Mouse (Mus musculus): ENCODE data around the gene Olfr1378. TPM values are rescaled to one million over a fixed set of nuclear protein-coding genes. Genes with fewer than 3 reads are reported as not detected.

The Olfr1378 gene
- not detected in 2 replicates for polyA plus RNA-seq (2015; fragmentation: Nextera tagmentation; extraction: Ambion mirVana)

DNA sequence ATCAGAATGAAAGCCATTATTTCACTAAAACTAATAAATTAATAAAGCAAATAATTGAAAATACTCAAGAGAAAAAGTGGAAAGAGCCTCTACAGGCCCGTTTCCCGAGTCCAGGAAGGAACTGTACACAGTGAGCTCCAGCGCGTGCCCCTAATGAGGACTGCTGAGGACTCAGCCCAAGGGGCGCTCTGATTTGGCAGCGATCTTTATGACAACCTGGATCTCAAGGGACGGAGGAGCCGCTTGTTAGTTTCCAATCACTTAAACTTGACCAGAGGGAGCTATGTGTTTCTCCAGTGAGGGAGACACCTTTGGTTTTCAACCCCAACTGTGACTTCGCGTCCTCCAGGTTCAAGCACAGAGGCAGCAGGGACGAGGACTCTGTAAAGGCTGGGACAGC lies at the start of gene Olfr1378:
Gene Olfr1378, plus strand, starts transcription at position 301 of the 400 bp plus-strand sequence.
- Histone ChIP-seq H3K9me3 (replicated peaks) (no peaks in the 10 kb centered on the region), H3K27ac (no peak within 1 kb of the TSS), H3K4me1 (no peaks in the 10 kb centered on the region), H3K27me3 (no peaks in the 10 kb centered on the region), H3K4me3 (replicated peaks) (no peak within 1 kb of the TSS), H3K9ac (no peak within 1 kb of the TSS), H3K36me3 (no peaks in the 10 kb centered on the region), H3K4me2 (no peak within 1 kb of the TSS)
- no peak for ATAC-seq (replicated peaks; ENCODE audit: low FRiP score)
- 89% methylated on average over 11 of the region's 11 CpGs for WGBS

DNA sequence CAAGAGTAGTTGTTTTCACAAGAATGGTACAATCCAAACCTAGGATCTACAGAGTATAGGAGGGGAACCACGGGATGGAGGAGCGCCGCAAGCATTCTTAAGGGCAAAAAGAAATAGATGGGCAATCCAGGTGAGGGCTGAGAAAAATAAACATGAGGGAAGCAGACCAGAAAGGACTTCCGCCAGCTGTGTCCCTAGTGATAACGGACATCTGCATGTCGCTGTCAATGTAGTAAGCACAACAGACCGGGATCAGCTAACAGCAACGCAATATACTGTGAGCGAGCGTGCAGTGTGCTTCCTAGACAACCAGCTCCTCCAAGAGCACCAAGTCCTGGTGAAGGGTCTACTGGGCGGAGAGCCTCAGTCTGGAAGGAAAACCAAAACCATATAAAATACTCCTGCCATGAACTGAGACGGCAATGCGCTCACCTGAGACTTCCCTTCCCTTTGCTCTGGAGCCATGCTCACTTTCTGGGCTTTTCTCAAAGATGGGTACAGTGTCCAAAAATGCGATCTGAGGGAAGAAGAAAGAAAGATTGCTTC lies 35.8 kb upstream of the Olfr1378 start:
- Histone ChIP-seq H3K4me1 (peaks cover 6% of the 10 kb centered on the region), H3K9ac (peak overlapping the region; percentile 76), H3K4me2 (peak overlapping the region; percentile 96), H3K27me3 (no peaks in the 10 kb centered on the region), H3K36me3 (no peaks in the 10 kb centered on the region), H3K9me3 (replicated peaks) (no peaks in the 10 kb centered on the region), H3K4me3 (replicated peaks) (peak overlapping the region; percentile 78), H3K27ac (no peak overlapping the region)
- no peak for ATAC-seq (replicated peaks; ENCODE audit: low FRiP score)
- WGBS = 16% methylated on average over 14 of the region's 14 CpGs

DNA sequence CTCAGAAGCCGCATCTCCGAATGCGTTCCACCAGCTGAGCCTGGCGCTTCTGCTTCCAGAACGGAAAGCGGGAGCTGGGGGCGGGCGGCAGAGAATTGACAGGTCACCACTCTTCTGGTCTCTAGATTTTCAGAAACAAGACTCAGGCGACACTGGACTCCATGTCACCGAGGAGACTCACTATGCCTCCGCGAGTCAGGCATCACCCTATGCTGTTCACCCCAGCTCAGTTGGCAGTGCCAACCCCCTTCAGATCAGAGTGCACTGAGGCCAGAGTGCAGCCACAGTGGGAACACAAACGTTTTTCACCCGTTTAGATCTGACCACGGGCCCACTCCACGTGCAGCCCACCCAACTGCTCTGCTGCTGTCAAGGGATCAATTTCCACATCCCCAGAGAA lies 35.3 kb upstream of the Olfr1378 start:
- 1% methylated on average over 16 of the region's 16 CpGs for WGBS
- peak; percentile 73 for ATAC-seq (replicated peaks; ENCODE audit: low FRiP score)
- peak overlapping the region; percentile 96 for H3K4me2 ChIP-seq
- H3K9ac ChIP-seq = peak overlapping the region; percentile 76
- H3K27ac ChIP-seq = peak overlapping the region; percentile 71
- no peaks in the 10 kb centered on the region for H3K27me3 ChIP-seq
- H3K4me3 ChIP-seq (replicated peaks) = peak overlapping the region; percentile 78
- H3K36me3 ChIP-seq = no peaks in the 10 kb centered on the region
- H3K4me1 ChIP-seq = peaks cover 6% of the 10 kb centered on the region
- H3K9me3 ChIP-seq (replicated peaks) = no peaks in the 10 kb centered on the region

DNA sequence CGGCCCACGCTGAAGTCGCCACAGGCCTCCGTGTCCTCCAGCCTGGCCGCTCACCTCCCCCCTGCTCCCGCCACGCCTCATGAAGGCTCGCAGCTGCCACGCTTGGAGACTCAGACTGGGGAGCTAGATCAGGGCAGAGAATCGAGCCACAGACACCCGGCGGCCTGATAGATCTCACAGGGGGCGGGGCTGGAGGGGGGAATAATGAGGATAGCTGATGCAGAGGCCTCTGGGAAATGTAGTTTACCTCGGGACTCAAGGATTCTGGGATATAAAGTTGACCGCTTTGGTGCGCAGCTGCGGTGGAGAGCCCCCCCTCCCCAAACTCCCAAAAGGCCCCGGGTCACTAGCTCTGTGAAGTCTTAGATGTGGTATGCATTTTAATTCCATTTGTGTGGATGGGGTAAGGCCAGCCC lies 34.9 kb upstream of the Olfr1378 start, which contains the start of gene Zfp354b:
Gene Zfp354b, minus strand, starts transcription at position 183 of the 416 bp plus-strand sequence.
- 0% methylated on average over 18 of the region's 18 CpGs for WGBS

DNA sequence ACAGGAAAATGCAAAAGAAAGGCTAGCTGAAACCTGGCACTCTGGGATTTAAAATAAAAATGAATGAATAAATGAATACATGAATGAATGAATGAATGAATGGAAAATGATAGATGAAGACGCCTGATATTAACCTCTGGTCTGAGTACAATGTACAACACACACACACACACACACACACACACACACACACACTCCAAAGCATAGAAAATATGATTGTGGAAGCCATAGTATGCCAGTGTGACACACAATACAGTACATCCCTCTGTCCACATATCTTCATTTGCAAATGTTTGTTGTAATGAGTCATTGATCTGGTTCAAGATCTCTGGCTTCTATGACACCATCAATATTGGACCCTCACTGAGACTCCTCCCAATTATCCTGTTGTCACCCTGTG lies 34.3 kb upstream of the Olfr1378 start:
- ATAC-seq (replicated peaks; ENCODE audit: low FRiP score) = 0 out of 2 replicates have a peak, but pooled peaks have one; percentile 37
- H3K4me2 ChIP-seq = peak overlapping the region; percentile 96

More for the DNA sequence above, 34.9 kb upstream of the Olfr1378 start, which contains the start of gene Zfp354b:
- no peaks in the 10 kb centered on the region for H3K27me3 ChIP-seq
- peak within 1 kb of the TSS; percentile 71 for H3K27ac ChIP-seq
- peak within 1 kb of the TSS; percentile 96 for H3K4me2 ChIP-seq
- peaks cover 6% of the 10 kb centered on the region for H3K4me1 ChIP-seq
- no peaks in the 10 kb centered on the region for H3K36me3 ChIP-seq
- peak within 1 kb of the TSS; percentile 76 for H3K9ac ChIP-seq
- H3K4me3 ChIP-seq (replicated peaks) = peak within 1 kb of the TSS; percentile 78
- no peaks in the 10 kb centered on the region for H3K9me3 ChIP-seq (replicated peaks)
- ATAC-seq (replicated peaks; ENCODE audit: low FRiP score) = peak; percentile 94

DNA sequence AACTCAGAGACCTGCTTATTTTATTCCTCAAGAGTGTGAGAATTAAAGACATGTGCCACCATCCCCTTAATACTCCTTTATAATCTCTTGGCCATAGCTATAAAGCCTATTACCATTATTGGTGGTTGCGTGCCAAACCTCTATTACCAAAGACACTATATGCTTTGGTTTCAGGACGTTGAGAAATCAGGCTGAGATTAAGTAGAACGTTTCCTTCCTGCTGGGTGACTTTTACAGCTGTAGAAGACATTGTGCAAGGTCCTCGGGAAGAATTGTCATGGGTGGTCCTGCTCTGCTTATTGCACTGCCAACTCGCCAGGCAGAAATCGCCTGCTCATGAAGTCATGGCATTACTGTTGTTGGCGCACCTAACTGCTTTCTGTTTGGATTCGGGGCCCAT lies 27.9 kb upstream of the Olfr1378 start:
- H3K9ac ChIP-seq = no peak overlapping the region
- H3K36me3 ChIP-seq = no peaks in the 10 kb centered on the region
- no peak overlapping the region for H3K4me2 ChIP-seq
- no peak overlapping the region for H3K4me3 ChIP-seq (replicated peaks)
- no peaks in the 10 kb centered on the region for H3K9me3 ChIP-seq (replicated peaks)
- no peaks in the 10 kb centered on the region for H3K4me1 ChIP-seq
- H3K27me3 ChIP-seq = no peaks in the 10 kb centered on the region
- no peak for ATAC-seq (replicated peaks; ENCODE audit: low FRiP score)
- 81% methylated on average over 8 of the region's 8 CpGs for WGBS
- no peak overlapping the region for H3K27ac ChIP-seq

More for the DNA sequence above, 34.3 kb upstream of the Olfr1378 start:
- Histone ChIP-seq H3K36me3 (no peaks in the 10 kb centered on the region), H3K4me1 (peaks cover 6% of the 10 kb centered on the region), H3K4me3 (replicated peaks) (peak overlapping the region; percentile 78; the same call in 1 of the 2 replicates), H3K9me3 (replicated peaks) (no peaks in the 10 kb centered on the region), H3K27me3 (no peaks in the 10 kb centered on the region), H3K27ac (peak overlapping the region; percentile 37; the same call in 1 of the 2 replicates), H3K9ac (no peak overlapping the region)
- 90% methylated on average over 1 of the region's 1 CpGs for WGBS

DNA sequence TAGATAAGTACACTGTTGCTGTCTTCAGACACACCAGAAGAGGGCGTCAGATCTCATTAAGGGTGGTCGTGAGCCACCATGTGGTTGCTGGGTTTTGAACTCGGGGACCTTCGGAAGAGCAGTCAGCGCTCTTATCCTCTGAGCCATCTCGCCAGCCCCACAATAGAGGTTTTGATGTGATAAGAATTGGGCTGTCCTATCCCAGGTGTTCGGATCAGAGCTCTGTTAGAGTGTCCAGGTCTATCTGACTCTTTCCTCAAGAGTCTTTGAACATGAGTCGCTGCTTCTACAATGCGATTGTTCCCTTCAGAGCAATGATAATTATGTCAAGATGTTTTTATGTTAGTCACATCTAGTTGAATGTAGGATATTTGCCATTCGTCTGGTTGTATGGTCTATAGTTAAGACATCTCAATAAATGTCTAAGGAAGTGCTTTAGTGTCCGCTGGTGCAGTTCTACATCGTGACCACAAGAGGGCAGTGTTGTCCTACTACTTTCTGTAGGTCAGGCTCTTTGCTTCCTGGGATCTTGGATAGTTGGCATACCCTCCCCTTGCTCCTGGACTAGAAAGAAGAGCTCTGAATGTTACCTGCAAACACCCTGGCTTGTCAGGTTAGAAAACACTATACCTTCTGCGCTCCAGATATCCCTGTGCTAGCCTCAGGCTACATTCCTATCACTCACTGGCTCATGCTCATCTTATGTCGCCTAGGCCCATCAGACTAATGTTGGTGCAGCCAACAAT lies 26.5 kb upstream of the Olfr1378 start:
- ATAC-seq (replicated peaks; ENCODE audit: low FRiP score) = peak; percentile 67
- no peaks in the 10 kb centered on the region for H3K36me3 ChIP-seq
- H3K4me3 ChIP-seq (replicated peaks) = no peak overlapping the region
- no peak overlapping the region for H3K4me2 ChIP-seq
- H3K27me3 ChIP-seq = no peaks in the 10 kb centered on the region
- 37% methylated on average over 14 of the region's 14 CpGs for WGBS
- no peak overlapping the region for H3K27ac ChIP-seq
- H3K9ac ChIP-seq = no peak overlapping the region
- H3K4me1 ChIP-seq = no peaks in the 10 kb centered on the region
- H3K9me3 ChIP-seq (replicated peaks) = no peaks in the 10 kb centered on the region

DNA sequence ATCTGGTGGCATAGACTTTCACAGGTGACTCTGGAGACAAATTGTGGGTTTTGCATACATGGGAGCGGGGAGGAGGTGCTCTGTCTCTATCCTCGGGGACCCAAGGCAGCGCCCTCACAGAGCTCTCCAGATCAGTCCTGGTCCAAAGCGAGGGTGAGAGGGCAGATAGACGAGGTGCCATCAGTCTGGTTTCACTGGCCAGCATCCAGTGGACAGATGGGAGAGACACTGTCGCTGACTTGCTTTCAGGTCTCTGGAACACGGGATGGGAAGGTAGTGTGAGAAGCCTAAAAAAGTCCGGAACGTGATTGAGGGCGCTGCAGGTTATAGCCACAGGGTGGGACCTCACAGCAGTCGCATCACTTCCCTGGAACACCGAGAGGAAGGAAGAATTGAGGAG lies 23.9 kb upstream of the Olfr1378 start:
- no peaks in the 10 kb centered on the region for H3K27me3 ChIP-seq
- no peaks in the 10 kb centered on the region for H3K9me3 ChIP-seq (replicated peaks)
- no peak for ATAC-seq (replicated peaks; ENCODE audit: low FRiP score)
- H3K36me3 ChIP-seq = no peaks in the 10 kb centered on the region
- H3K4me3 ChIP-seq (replicated peaks) = no peak overlapping the region
- no peak overlapping the region for H3K9ac ChIP-seq
- 0 out of 2 replicates have a peak overlapping the region, but pooled peaks have one; percentile 9 for H3K4me2 ChIP-seq
- H3K4me1 ChIP-seq = no peaks in the 10 kb centered on the region
- WGBS = 65% methylated on average over 12 of the region's 12 CpGs
- no peak overlapping the region for H3K27ac ChIP-seq

DNA sequence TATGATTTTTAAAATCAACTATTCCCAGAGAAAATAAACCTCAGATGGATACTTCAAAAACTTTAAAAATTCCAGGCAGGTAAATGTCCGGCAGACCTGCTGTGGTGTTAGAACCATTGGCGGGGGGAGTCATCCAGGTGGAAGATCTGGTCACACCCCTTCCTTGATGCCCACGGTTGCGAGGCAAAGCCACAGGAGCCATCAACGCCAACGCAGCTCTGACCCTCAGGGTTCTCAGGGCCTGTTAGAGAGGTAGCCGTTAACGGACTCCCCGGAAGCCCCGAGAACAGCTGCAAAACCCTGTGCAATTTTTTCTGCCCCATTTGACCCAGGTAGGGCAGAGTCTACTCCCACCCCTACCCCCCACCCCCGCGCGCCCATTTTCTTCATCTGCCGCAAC lies 22.8 kb upstream of the Olfr1378 start, which contains the start of gene 4933414I15Rik:
Gene 4933414I15Rik, minus strand, starts transcription at position 260 of the 400 bp plus-strand sequence.
- H3K27ac ChIP-seq = no peak within 1 kb of the TSS
- H3K4me3 ChIP-seq (replicated peaks) = no peak within 1 kb of the TSS
- H3K9ac ChIP-seq = no peak within 1 kb of the TSS
- no peaks in the 10 kb centered on the region for H3K4me1 ChIP-seq
- no peaks in the 10 kb centered on the region for H3K36me3 ChIP-seq
- no peaks in the 10 kb centered on the region for H3K9me3 ChIP-seq (replicated peaks)
- no peak for ATAC-seq (replicated peaks; ENCODE audit: low FRiP score)
- 0 out of 2 replicates have a peak within 1 kb of the TSS, but pooled peaks have one; percentile 9 for H3K4me2 ChIP-seq
- 71% methylated on average over 14 of the region's 14 CpGs for whole genome bisulfite sequencing
- no peaks in the 10 kb centered on the region for H3K27me3 ChIP-seq

DNA sequence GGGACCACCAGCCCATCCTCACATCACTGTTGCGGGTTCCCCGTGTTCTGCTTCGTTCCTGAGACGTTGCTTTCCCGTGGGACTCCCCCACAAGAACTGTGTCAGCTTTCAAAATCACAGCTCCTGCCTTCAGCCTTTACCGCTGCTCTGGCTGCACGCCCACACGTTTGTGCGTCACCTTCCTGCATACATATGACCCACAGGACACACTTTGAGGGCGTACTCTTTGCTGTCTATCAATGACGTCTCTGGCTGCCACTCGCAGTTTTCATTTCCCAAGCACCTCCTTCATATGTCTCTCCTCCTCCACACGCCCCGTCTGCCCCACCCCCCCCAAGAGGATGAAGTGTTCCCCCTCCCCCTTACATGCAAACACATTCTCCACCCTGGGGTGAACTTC lies 14.0 kb upstream of the Olfr1378 start:
- Histone ChIP-seq H3K36me3 (no peaks in the 10 kb centered on the region), H3K4me3 (replicated peaks) (no peak overlapping the region), H3K9ac (no peak overlapping the region), H3K27ac (no peak overlapping the region), H3K4me2 (peak overlapping the region; percentile 38), H3K27me3 (no peaks in the 10 kb centered on the region; the same call in 1 of the 2 replicates), H3K9me3 (replicated peaks) (no peaks in the 10 kb centered on the region), H3K4me1 (peaks cover 10% of the 10 kb centered on the region; the same call in 1 of the 2 replicates)
- ATAC-seq (replicated peaks; ENCODE audit: low FRiP score) = no peak
- 30% methylated on average over 14 of the region's 14 CpGs for WGBS

DNA sequence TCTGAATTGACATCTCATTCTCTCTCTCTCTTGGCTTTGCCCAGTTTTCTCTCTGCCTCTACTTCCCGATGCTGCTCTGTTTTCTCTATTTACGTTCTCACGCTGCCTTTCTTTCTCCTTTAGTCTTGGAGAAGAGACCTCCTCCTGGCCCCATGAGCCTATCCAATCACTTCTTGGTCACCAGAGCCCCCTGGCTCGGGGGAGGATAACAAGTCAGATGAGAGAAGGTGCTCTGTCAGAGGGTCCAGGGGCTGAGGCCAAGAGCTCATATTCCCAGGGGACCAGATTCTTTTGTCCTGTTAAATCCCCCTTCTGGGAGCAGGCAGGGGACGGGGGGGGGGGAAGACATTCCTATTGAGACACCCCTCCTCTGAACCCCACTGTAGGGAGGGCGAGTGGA lies 12.7 kb upstream of the Olfr1378 start, which contains the start of gene Prop1:
Gene Prop1, minus strand, starts transcription at position 101 of the 400 bp plus-strand sequence.
- H3K9ac ChIP-seq = no peak within 1 kb of the TSS
- H3K36me3 ChIP-seq = no peaks in the 10 kb centered on the region
- WGBS = 65% methylated on average over 6 of the region's 6 CpGs
- no peak within 1 kb of the TSS for H3K27ac ChIP-seq
- no peak for ATAC-seq (replicated peaks; ENCODE audit: low FRiP score)
- H3K27me3 ChIP-seq = no peaks in the 10 kb centered on the region; the same call in 1 of the 2 replicates
- H3K4me2 ChIP-seq = peak within 1 kb of the TSS; percentile 38
- no peaks in the 10 kb centered on the region for H3K9me3 ChIP-seq (replicated peaks)
- H3K4me1 ChIP-seq = peaks cover 10% of the 10 kb centered on the region; the same call in 1 of the 2 replicates
- no peak within 1 kb of the TSS for H3K4me3 ChIP-seq (replicated peaks)

DNA sequence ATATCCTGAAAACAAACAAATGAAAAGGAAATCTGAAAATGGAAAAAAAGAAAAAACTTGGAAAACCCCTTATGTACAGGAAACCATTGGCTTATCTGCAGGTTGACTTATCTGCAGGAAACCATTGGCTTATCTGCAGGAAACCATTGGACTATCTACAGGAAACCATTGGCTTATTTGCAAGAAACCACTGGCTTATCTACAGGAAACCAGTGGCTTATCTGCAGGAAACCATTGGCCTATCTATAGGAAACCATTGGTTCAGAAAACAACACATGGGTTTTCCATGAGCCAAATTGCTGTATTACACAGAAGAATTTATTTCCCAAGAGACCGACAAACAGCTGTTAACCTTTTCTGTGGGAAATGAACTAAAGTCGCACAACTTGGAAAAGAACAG lies 1.4 kb upstream of the Olfr1378 start:
- Histone ChIP-seq H3K9me3 (replicated peaks) (no peaks in the 10 kb centered on the region), H3K27ac (no peak overlapping the region), H3K9ac (no peak overlapping the region), H3K4me1 (no peaks in the 10 kb centered on the region), H3K4me2 (no peak overlapping the region), H3K4me3 (replicated peaks) (no peak overlapping the region), H3K27me3 (no peaks in the 10 kb centered on the region), H3K36me3 (no peaks in the 10 kb centered on the region)
- no peak for ATAC-seq (replicated peaks; ENCODE audit: low FRiP score)
- WGBS = 66% methylated on average over 2 of the region's 2 CpGs

All from kidney, embryonic 15.5 days (tissue).